Mouse (Mus musculus): ENCODE data around the gene Slc5a6. TPM values are rescaled to one million over a fixed set of nuclear protein-coding genes. Genes with fewer than 3 reads are reported as not detected.
A peak's percentile ranks its signal among the peaks of the same experiment; 100 is the strongest.

Gene Slc5a6
- polyA plus RNA-seq (2015; fragmentation: Nextera tagmentation; extraction: Ambion mirVana): 14.6 and 14.7 TPM in 2 replicates

DNA sequence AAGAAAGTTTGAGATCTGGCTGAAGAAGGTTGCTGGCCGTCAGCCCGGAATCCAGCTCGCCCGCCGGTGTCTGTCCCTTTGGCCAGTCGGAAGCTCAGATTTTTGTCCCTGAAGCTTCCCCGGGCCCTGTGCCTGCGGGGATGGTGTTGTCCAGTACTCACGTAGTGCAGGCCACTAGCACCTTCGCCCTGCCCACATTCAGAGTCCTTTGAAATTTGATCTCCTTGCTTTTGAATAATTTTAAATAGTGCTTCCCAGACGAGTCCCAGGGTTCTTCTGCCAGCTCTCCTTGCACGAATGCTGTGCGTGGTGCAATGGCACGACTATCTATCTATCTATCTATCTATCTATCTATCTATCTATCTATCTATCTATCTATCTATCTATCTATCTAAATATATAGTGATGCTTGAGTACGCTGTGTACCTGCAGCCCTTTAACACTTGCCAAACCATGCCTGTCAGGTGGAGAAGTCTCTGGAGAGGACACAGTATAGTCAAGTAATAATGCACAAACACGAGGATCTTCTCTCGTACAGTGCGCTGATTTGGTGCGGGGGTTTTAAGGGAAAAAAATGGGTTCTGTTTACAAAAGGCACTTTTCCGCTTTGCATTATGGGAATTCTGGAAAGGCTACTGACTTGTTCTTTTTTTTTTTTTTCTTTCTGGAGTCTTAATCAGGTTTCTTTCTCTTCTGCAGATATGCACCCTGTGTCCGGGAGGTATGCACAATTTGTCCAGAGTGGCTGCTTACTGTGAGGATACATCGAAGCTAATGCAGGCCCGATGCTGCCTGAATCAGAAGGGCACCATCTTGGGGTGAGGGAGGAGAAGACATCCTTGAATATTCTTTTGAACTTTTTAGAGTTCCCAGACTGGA is at the start of gene Slc5a6:
Slc5a6 (minus strand) TSS at position 162 of the 879 bp plus-strand sequence.
- peaks cover 15% of the 10 kb centered on the region for H3K4me1 ChIP-seq (ENCODE audit: insufficient read depth, low read length)
- H3K9ac ChIP-seq (replicated peaks; ENCODE audit: low read length): peak within 1 kb of the TSS; percentile 95
- peak; percentile 56 for ATAC-seq (ENCODE audit: low FRiP score, low TSS enrichment)
- no peaks in the 10 kb centered on the region for H3K27me3 ChIP-seq (ENCODE audit: insufficient read depth, low read length)
- peaks cover 14% of the 10 kb centered on the region for H3K36me3 ChIP-seq (ENCODE audit: insufficient read depth, low read length)
- H3K27ac ChIP-seq (ENCODE audit: low read length): peak within 1 kb of the TSS; percentile 99
- H3K4me2 ChIP-seq (replicated peaks; ENCODE audit: low read depth, low read length): peak within 1 kb of the TSS; percentile 87
- under 1% methylated on average over 23 of the region's 23 CpGs for WGBS
- no peaks in the 10 kb centered on the region for H3K9me3 ChIP-seq (ENCODE audit: low read length)
- H3K4me3 ChIP-seq (ENCODE audit: low read length): peak within 1 kb of the TSS; percentile 83

DNA sequence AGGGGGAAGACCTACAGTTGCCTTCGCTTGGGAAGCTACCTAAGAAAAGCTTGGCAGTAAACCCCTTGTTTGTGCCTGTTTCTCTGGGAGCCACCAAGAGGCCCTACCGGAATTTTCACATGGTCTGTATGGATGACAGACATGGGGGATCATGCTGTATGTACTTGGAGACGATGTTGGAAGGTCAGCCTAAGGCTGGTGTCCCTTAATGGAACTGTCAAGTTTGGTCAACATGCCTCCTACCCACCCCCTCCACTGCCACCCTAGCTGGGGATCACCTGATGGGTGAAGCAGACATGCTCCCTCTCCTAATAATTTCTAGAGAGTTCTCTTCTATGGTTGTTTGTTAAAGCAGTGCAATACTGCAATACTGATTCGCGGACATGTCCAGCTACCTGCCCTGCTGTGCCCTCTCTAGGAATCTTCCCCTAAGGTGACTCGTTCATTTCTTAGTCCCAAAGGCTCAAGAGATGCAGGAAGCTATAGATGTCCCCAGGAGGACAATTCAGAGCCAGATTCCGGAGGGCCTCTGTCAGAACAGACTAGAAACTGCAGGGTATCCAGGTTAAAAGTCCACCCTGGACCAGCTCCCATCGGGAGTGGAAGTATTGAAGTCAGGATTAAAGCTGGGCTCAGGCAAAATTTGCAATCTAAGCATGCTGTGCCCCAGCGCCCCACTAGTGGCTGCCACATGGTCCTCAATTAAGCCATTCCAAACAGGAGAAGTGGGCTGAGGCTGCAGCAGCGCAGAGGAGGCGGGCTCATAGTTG is 47.2 kb upstream of the Slc5a6 start:
- Histone ChIP-seq H3K27me3 (ENCODE audit: insufficient read depth, low read length) (peaks cover 77% of the 10 kb centered on the region), H3K4me3 (ENCODE audit: low read length) (peak overlapping the region; percentile 36), H3K36me3 (ENCODE audit: insufficient read depth, low read length) (no peaks in the 10 kb centered on the region), H3K9ac (replicated peaks; ENCODE audit: low read length) (no peak overlapping the region), H3K9me3 (ENCODE audit: low read length) (no peaks in the 10 kb centered on the region), H3K4me2 (replicated peaks; ENCODE audit: low read depth, low read length) (peak overlapping the region; percentile 57), H3K27ac (ENCODE audit: low read length) (no peak overlapping the region), H3K4me1 (ENCODE audit: insufficient read depth, low read length) (peaks cover 27% of the 10 kb centered on the region)
- ATAC-seq (ENCODE audit: low FRiP score, low TSS enrichment): no peak
- WGBS: 18% methylated on average over 11 of the region's 11 CpGs

DNA sequence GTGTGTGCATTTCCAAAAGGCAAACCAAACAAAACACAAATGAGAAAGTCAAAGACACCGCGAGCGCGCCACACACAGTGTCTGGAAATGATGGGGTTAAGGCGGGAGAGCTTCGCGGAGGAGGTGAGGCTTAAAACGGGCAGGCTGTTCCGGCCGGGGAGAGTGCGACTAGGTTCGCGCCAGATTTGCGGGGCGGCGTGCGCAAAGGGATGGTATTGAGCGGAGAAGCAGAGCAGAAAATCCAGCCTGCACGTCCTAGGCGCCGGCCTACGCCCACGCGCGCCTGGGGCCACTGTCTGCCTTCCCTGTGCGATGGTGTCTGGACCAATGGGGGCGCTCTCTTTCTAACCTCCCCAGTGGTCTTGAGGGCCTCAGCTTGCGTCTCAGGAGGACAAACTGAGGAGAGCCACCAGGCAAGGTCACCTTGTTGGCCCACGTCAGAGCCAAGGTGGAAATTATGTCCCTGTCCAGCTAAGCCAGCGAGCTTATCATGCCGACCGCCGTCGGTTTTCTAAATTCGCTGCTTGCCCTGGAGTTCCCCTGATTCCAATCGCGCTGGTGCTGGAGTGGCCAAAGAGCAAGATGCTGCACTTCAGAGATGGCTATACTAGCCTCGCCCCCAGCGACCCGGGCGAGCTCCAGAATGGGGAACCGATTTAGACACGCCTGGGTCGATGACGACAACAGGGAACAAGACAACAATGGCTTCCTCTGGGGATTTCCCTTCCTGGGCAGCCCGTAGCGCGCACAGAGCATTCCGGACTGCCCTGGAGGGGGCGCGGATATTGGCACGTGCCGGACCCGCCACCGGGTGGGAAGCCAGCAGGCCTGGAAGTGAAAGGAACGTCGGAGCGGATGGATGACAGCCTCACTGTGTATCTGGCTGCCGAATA is 46.3 kb upstream of the Slc5a6 start:
- WGBS: under 1% methylated on average over 59 of the region's 59 CpGs
- peaks cover 81% of the 10 kb centered on the region for H3K27me3 ChIP-seq (ENCODE audit: insufficient read depth, low read length)
- peak; percentile 24; the same call in 1 of the 2 replicates for ATAC-seq (ENCODE audit: low FRiP score, low TSS enrichment)
- H3K4me1 ChIP-seq (ENCODE audit: insufficient read depth, low read length): peaks cover 27% of the 10 kb centered on the region
- peak overlapping the region; percentile 12; the same call in 1 of the 2 replicates for H3K9ac ChIP-seq (replicated peaks; ENCODE audit: low read length)
- no peaks in the 10 kb centered on the region for H3K36me3 ChIP-seq (ENCODE audit: insufficient read depth, low read length)
- no peak overlapping the region for H3K27ac ChIP-seq (ENCODE audit: low read length)
- H3K4me2 ChIP-seq (replicated peaks; ENCODE audit: low read depth, low read length): peak overlapping the region; percentile 57
- H3K9me3 ChIP-seq (ENCODE audit: low read length): no peaks in the 10 kb centered on the region
- H3K4me3 ChIP-seq (ENCODE audit: low read length): peak overlapping the region; percentile 36

DNA sequence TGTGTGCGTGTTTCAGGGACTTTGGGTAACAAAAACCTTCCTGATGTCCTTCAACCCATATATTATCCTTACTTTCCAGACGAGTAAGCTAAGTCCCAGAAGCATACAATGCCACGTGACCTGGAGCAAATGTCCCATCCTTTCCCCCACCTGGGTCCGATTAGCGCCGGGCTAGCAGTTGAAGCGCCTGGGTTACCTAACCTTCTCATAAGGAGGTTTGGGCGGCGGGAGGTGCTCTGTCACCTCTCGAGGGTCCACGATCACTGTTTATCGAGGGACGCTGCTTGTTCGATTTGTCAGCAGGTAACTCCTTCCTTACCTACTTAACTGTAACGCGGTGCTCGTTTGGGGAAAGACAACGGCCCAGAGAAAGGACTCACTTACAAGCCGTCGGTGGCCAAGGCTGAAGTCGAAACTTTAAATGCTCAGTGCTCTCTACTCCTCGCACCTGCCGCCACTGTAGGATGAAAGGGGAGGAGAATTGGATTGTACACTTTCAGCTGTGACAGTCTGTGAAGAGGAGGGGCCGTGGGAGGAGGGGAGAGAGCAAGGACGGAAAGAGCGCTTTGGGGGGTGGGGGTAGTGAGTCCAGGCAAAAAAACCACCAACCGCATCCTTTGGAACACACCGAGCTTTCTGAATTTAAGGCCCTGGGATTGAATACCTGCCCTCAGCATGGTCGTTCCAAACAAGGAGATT is 45.5 kb upstream of the Slc5a6 start:
- no peaks in the 10 kb centered on the region for H3K36me3 ChIP-seq (ENCODE audit: insufficient read depth, low read length)
- peak overlapping the region; percentile 57 for H3K4me2 ChIP-seq (replicated peaks; ENCODE audit: low read depth, low read length)
- H3K27me3 ChIP-seq (ENCODE audit: insufficient read depth, low read length): peaks cover 84% of the 10 kb centered on the region
- no peak for ATAC-seq (ENCODE audit: low FRiP score, low TSS enrichment)
- H3K4me3 ChIP-seq (ENCODE audit: low read length): peak overlapping the region; percentile 36
- no peaks in the 10 kb centered on the region for H3K9me3 ChIP-seq (ENCODE audit: low read length)
- WGBS: 1% methylated on average over 29 of the region's 29 CpGs
- H3K4me1 ChIP-seq (ENCODE audit: insufficient read depth, low read length): peaks cover 27% of the 10 kb centered on the region
- H3K27ac ChIP-seq (ENCODE audit: low read length): no peak overlapping the region
- H3K9ac ChIP-seq (replicated peaks; ENCODE audit: low read length): no peak overlapping the region

DNA sequence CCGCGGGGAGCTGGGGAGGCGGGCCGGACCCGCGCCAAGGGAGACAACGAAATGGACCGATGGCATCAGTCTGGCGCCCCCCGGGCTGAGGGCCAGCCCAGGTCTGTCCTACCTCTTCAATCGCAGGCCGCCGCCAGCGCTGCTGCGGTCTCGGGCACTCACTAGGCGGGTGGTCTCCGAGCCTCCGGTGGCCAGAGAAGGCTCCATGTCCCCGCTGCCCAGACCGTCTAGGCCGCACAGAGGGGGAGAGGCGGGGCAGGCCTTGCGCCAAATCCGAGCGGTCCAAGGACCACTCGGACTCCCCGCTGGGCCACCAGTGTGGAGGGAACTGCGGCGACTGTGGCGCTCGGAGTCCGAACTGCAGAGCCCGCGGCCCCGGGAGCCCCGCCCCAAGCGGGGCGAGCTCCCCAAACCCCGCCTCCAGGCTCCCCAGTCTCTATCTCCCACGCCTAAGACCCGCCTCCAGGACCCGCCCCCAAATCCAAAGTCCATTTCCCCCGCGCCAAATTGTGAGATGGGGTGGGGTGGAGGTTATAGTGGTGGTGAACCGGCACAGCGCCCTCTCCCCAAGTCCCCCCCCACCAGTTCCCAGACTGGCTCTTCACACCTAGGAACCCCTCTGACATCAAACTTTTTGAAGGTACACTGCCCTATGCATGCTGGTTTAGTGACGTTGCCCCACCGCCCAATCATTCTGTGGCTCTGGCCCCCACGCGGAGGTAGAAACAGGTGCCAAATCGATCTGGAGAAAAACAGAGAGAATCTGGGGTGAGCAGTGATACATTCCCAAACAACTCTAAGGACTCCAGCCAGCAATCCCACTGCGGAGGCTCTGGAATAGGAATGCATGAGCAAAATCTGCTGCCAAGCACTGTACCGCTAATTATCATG is 44.7 kb upstream of the Slc5a6 start:
- peaks cover 27% of the 10 kb centered on the region for H3K4me1 ChIP-seq (ENCODE audit: insufficient read depth, low read length)
- peak overlapping the region; percentile 47 for H3K4me3 ChIP-seq (ENCODE audit: low read length)
- ATAC-seq (ENCODE audit: low FRiP score, low TSS enrichment): peak; percentile 60; the same call in 1 of the 2 replicates
- peak overlapping the region; percentile 47 for H3K9ac ChIP-seq (replicated peaks; ENCODE audit: low read length)
- H3K27ac ChIP-seq (ENCODE audit: low read length): no peak overlapping the region
- H3K36me3 ChIP-seq (ENCODE audit: insufficient read depth, low read length): no peaks in the 10 kb centered on the region
- H3K27me3 ChIP-seq (ENCODE audit: insufficient read depth, low read length): peaks cover 76% of the 10 kb centered on the region
- no peaks in the 10 kb centered on the region for H3K9me3 ChIP-seq (ENCODE audit: low read length)
- WGBS: 1% methylated on average over 49 of the region's 54 CpGs
- peak overlapping the region; percentile 57 for H3K4me2 ChIP-seq (replicated peaks; ENCODE audit: low read depth, low read length)

DNA sequence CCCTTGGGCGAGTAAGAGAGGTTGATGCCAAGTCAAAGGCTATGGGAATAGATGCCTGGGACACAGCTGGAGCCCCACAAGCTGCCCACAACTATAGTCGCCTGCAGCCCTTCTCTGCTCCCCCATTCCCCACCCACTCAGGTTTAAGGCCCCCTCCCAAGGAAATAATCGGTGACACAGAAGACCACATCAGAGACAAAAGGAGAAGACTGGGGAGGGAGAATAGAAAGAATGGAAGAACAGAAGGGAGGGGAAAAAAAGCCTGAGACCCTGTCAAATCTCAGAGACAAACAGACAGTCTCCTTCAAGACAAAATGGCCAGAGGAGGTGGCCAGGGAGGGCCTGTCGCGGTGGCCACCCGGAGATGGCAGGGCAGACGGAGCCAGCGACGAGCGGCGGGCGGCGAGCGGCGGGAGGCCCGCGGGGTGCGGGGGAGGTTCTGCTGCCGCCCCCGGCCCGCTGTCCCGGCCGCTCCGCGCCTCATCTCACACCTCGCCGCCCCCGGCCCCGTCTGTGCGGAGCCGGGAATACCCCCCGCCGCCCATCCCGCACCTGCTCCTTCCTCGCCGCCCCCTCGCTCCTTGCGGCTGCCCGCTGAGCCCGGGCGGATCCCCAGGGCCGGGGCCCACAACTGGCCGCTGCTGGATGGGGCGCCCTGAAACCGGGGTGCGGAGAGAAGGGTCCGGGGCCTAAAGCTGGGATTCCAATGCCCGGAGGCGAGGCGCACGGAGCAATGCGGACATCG is 43.7 kb upstream of the Slc5a6 start:
- no peak overlapping the region for H3K27ac ChIP-seq (ENCODE audit: low read length)
- H3K27me3 ChIP-seq (ENCODE audit: insufficient read depth, low read length): peaks cover 75% of the 10 kb centered on the region
- 2% methylated on average over 35 of the region's 53 CpGs for WGBS
- peak overlapping the region; percentile 57 for H3K4me2 ChIP-seq (replicated peaks; ENCODE audit: low read depth, low read length)
- H3K9ac ChIP-seq (replicated peaks; ENCODE audit: low read length): peak overlapping the region; percentile 47
- no peak for ATAC-seq (ENCODE audit: low FRiP score, low TSS enrichment)
- peaks cover 27% of the 10 kb centered on the region for H3K4me1 ChIP-seq (ENCODE audit: insufficient read depth, low read length)
- no peaks in the 10 kb centered on the region for H3K9me3 ChIP-seq (ENCODE audit: low read length)
- peak overlapping the region; percentile 47 for H3K4me3 ChIP-seq (ENCODE audit: low read length)
- H3K36me3 ChIP-seq (ENCODE audit: insufficient read depth, low read length): no peaks in the 10 kb centered on the region

DNA sequence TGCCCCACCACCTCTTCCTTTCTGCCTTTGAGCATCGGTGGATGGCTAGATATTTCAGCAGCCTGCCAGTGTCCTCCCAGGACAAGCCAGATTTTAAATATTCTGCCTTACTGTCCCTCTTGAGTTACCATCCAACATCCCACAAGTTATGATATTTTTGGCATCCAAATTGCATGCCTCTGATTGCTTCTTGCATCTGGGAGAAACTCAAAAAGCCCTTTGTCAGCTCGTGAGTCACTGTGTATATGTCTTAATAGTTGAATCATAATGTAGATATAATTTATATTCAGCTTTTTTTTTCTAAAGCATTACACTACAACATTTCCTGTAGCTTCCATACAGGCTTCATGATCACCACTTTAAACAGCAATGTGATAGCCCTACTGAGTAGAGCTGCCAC is 38.4 kb upstream of the Slc5a6 start:
- H3K4me2 ChIP-seq (replicated peaks; ENCODE audit: low read depth, low read length): no peak overlapping the region
- peaks cover 15% of the 10 kb centered on the region for H3K4me1 ChIP-seq (ENCODE audit: insufficient read depth, low read length)
- WGBS: 73% methylated on average over 2 of the region's 2 CpGs
- no peak overlapping the region for H3K4me3 ChIP-seq (ENCODE audit: low read length)
- H3K27me3 ChIP-seq (ENCODE audit: insufficient read depth, low read length): peaks cover 25% of the 10 kb centered on the region
- H3K9me3 ChIP-seq (ENCODE audit: low read length): no peaks in the 10 kb centered on the region
- no peak for ATAC-seq (ENCODE audit: low FRiP score, low TSS enrichment)
- no peak overlapping the region for H3K9ac ChIP-seq (replicated peaks; ENCODE audit: low read length)
- H3K36me3 ChIP-seq (ENCODE audit: insufficient read depth, low read length): no peaks in the 10 kb centered on the region
- no peak overlapping the region for H3K27ac ChIP-seq (ENCODE audit: low read length)

DNA sequence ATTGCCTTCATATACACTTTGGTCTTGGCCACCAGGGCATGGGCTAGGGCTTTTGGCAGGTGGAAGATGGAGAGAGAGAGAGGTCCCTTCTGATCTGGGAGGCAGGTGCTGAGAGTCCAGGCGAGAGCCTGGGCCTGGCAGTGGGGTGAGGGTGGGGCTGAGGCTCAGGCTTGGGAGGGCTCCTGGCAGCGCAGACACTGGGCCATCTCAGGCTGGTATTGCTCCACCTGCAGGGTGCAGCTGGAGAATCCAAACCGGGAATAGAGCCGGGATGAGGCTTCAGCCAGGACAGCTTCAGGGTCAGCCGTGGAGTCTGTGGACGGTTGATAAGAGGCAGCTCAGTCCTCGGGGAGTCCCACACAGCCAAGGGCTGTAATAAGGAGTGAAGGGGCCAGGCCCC is 37.9 kb upstream of the Slc5a6 start:
- H3K4me2 ChIP-seq (replicated peaks; ENCODE audit: low read depth, low read length): no peak overlapping the region

More for the DNA sequence above, 37.9 kb upstream of the Slc5a6 start:
- 34% methylated on average over 7 of the region's 7 CpGs for WGBS
- peaks cover 20% of the 10 kb centered on the region for H3K27me3 ChIP-seq (ENCODE audit: insufficient read depth, low read length)
- H3K9ac ChIP-seq (replicated peaks; ENCODE audit: low read length): no peak overlapping the region
- H3K4me1 ChIP-seq (ENCODE audit: insufficient read depth, low read length): peaks cover 15% of the 10 kb centered on the region
- H3K4me3 ChIP-seq (ENCODE audit: low read length): no peak overlapping the region
- no peaks in the 10 kb centered on the region for H3K36me3 ChIP-seq (ENCODE audit: insufficient read depth, low read length)
- no peak overlapping the region for H3K27ac ChIP-seq (ENCODE audit: low read length)
- ATAC-seq (ENCODE audit: low FRiP score, low TSS enrichment): no peak
- no peaks in the 10 kb centered on the region for H3K9me3 ChIP-seq (ENCODE audit: low read length)

Measured in kidney, embryonic 16.5 days (tissue).